In genomic region chr14:37505314-37505713, GRCm38 (mm10) we compare ENCODE assay signal across 22 mouse cellular contexts.
"Had no signal": no experiment of that assay in that cellular context is flagged by ENCODE, and none has a peak within 500 bp of the region (broad histone marks: within the 10 kb centered on the region; RNA-seq: fewer than 3 reads in every experiment).

No protein-coding gene starts in this region.

- H3K27me3 ChIP-seq: lung, embryonic 15.5 days; megakaryocyte, embryonic 14.5 days; midbrain, embryonic 12.5 days; neural tube, embryonic 13.5 days; neural tube, embryonic 15.5 days had no signal

- ATAC-seq: lung, postnatal 0 days; midbrain, embryonic 16.5 days had no signal

- H3K27ac ChIP-seq: lung, embryonic 15.5 days; macrophage; midbrain, embryonic 10.5 days; midbrain, embryonic 12.5 days; neural tube, embryonic 13.5 days; neural tube, embryonic 15.5 days had no signal

- H3K4me2 ChIP-seq: lung, embryonic 15.5 days; midbrain, embryonic 12.5 days; neural tube, embryonic 13.5 days; neural tube, embryonic 15.5 days had no signal

- H3K9me3 ChIP-seq: lung, embryonic 15.5 days; midbrain, embryonic 12.5 days; neural tube, embryonic 13.5 days; neural tube, embryonic 15.5 days had no signal

- H3K9ac ChIP-seq: lung, embryonic 15.5 days; midbrain, embryonic 12.5 days; neural tube, embryonic 13.5 days; neural tube, embryonic 15.5 days had no signal

- DNase-seq: lung, adult 2 months; lung, postnatal 14 days; lung, postnatal 36 days; midbrain, embryonic 14.5 days; retina, postnatal 1 day; right cerebral cortex, adult 18-20 months; right cerebral cortex, postnatal 25 days; right cerebral cortex, postnatal 4 days; spleen, adult 18-20 months; thymus, adult 18-20 months; thymus, postnatal 14 days; thymus, postnatal 36 days had no signal

- H3K4me3 ChIP-seq: lung, embryonic 15.5 days; megakaryocyte, embryonic 14.5 days; midbrain, embryonic 10.5 days; midbrain, embryonic 12.5 days; myocyte; neural tube, embryonic 13.5 days; neural tube, embryonic 15.5 days had no signal

- H3K4me1 ChIP-seq: lung, embryonic 15.5 days; megakaryocyte, embryonic 14.5 days; midbrain, embryonic 10.5 days; midbrain, embryonic 12.5 days; neural tube, embryonic 13.5 days; neural tube, embryonic 15.5 days had no signal

- H3K36me3 ChIP-seq: lung, embryonic 15.5 days; midbrain, embryonic 10.5 days; midbrain, embryonic 12.5 days; neural tube, embryonic 13.5 days; neural tube, embryonic 15.5 days had no signal
